Mouse (Mus musculus): ENCODE measurements around the gene Tcf7l2.

- no peak for TF ChIP-seq POLR2AphosphoS2 (IDR thresholded peaks at IDR 0.05; ENCODE audit: low read depth, low read length)
- TF ChIP-seq E2F4 (IDR thresholded peaks at IDR 0.05; ENCODE audit: insufficient replicate concordance, low read depth, low read length) = no peak
Measured at GRCm38 (mm10) chr19:55800059-55800458, 58.4 kb downstream of the Tcf7l2 start.

All from CH12.LX (cell line).